Comparison of ENCODE assay signal across 26 mouse cellular contexts in genomic region chr2:52849092-52849491, GRCm38 (mm10).
"Had no signal": no experiment of that assay in that cellular context is flagged by ENCODE, and none has a peak within 500 bp of the region (broad histone marks: within the 10 kb centered on the region; RNA-seq: fewer than 3 reads in every experiment).

No protein-coding gene starts in this region.

- H3K4me1 ChIP-seq: kidney, embryonic 15.5 days; limb, embryonic 13.5 days; liver, embryonic 12.5 days; liver, embryonic 15.5 days; lung, embryonic 15.5 days; midbrain, embryonic 10.5 days; midbrain, embryonic 13.5 days; neural tube, embryonic 13.5 days had no signal

- H3K9ac ChIP-seq: kidney, embryonic 15.5 days; limb, embryonic 13.5 days; liver, embryonic 12.5 days; liver, embryonic 15.5 days; lung, embryonic 15.5 days; midbrain, embryonic 13.5 days; neural tube, embryonic 13.5 days had no signal

- H3K27me3 ChIP-seq: kidney, embryonic 15.5 days; limb, embryonic 13.5 days; liver, embryonic 15.5 days; lung, embryonic 15.5 days; neural tube, embryonic 13.5 days had no signal

- ATAC-seq: liver, embryonic 12.5 days; midbrain, embryonic 13.5 days; midbrain, embryonic 16.5 days had no signal

- H3K36me3 ChIP-seq: kidney, embryonic 15.5 days; limb, embryonic 10.5 days; limb, embryonic 13.5 days; liver, embryonic 12.5 days; liver, embryonic 15.5 days; lung, embryonic 15.5 days; midbrain, embryonic 10.5 days; midbrain, embryonic 13.5 days; neural tube, embryonic 13.5 days had no signal

- DNase-seq: kidney, adult 8-10 months; kidney, postnatal 10 days; kidney, postnatal 4 days; liver; lung, adult 18-20 months; lung, postnatal 10 days; lung, postnatal 36 days; right cerebral cortex, adult 18-20 months; right cerebral cortex, postnatal 14 days; right cerebral cortex, postnatal 4 days; thymus, adult 2 months; thymus, postnatal 14 days; thymus, postnatal 4 days had no signal

- H3K4me2 ChIP-seq: kidney, embryonic 15.5 days; limb, embryonic 13.5 days; liver, embryonic 12.5 days; liver, embryonic 15.5 days; lung, embryonic 15.5 days; midbrain, embryonic 13.5 days; neural tube, embryonic 13.5 days had no signal

- H3K27ac ChIP-seq: kidney, embryonic 15.5 days; limb, embryonic 10.5 days; limb, embryonic 13.5 days; liver, embryonic 12.5 days; liver, embryonic 15.5 days; lung, embryonic 15.5 days; midbrain, embryonic 10.5 days; midbrain, embryonic 13.5 days; neural tube, embryonic 13.5 days; stomach, postnatal 0 days had no signal

- H3K9me3 ChIP-seq: kidney, embryonic 15.5 days; limb, embryonic 10.5 days; limb, embryonic 13.5 days; liver, embryonic 12.5 days; liver, embryonic 15.5 days; lung, embryonic 15.5 days; midbrain, embryonic 10.5 days; midbrain, embryonic 13.5 days; neural tube, embryonic 13.5 days had no signal

- H3K4me3 ChIP-seq: kidney, embryonic 15.5 days; limb, embryonic 10.5 days; limb, embryonic 13.5 days; liver, embryonic 12.5 days; liver, embryonic 15.5 days; lung, embryonic 15.5 days; megakaryocyte, embryonic 14.5 days; midbrain, embryonic 10.5 days; midbrain, embryonic 13.5 days; myocyte; neural tube, embryonic 13.5 days had no signal
